Mouse (Mus musculus): ENCODE results near the gene Tcte2. TPM values are rescaled to one million over a fixed set of nuclear protein-coding genes. Genes with fewer than 3 reads are reported as not detected.

The Tcte2 gene
- polyA plus RNA-seq, 1 experiment from 2014 or later, result 3.4 TPM

DNA sequence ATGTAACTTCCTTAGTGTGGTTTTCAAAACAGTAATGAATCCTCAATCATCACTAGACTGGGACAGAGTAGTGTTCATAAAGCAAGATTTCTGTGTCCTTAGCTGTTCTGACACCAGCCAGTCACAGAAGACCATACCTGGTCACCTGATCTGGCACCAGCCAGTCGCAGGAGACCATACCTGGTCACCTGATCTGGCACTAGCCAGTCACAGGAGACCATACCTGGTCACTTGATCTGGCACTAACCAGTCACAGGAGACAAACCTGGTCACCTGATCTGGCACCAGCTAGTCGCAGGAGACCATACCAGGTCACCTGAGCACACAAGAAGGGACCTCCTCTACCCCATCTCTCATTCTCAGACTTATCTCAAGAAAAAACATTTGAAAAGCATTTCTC, 66.4 kb downstream of the Tcte2 start:
- Histone ChIP-seq H3K9ac (no peak overlapping the region), H3K9me3 (no peaks in the 10 kb centered on the region), H3K36me3 (no peaks in the 10 kb centered on the region), H3K4me1 (peaks cover 10% of the 10 kb centered on the region), H3K27ac (no peak overlapping the region), H3K4me2 (no peak overlapping the region), H3K27me3 (no peaks in the 10 kb centered on the region), H3K4me3 (no peak overlapping the region)
- WGBS, result 87% methylated on average over 2 of the region's 2 CpGs
- ATAC-seq (ENCODE audit: insufficient number of reproducible peaks, low FRiP score, low TSS enrichment, low read depth), result no peak

DNA sequence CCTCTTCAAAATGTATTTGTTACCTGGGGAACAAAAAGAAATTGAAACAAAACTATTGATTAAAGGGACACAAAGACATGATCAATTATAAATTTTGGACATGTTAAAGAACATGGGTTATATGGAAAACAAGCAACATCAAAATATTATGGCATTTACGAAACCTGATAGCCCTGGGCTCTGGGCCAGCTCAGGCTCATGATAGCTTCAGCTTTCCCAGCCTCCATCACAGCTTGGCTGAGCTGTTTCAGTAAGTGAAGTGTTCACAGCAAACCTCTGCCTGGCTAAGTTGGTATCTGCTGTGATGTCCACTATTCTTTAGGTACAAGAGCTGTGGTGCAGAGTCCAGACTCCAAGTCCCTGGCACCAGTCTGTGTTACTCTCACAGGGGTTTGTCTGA, 67.4 kb downstream of the Tcte2 start:
- Histone ChIP-seq H3K36me3 (no peaks in the 10 kb centered on the region), H3K4me3 (no peak overlapping the region), H3K4me2 (no peak overlapping the region), H3K4me1 (peaks cover 2% of the 10 kb centered on the region; the same call in 1 of the 2 replicates), H3K27ac (no peak overlapping the region), H3K27me3 (no peaks in the 10 kb centered on the region), H3K9me3 (no peaks in the 10 kb centered on the region), H3K9ac (no peak overlapping the region)
- 76% methylated on average over 1 of the region's 1 CpGs for WGBS
- ATAC-seq (ENCODE audit: insufficient number of reproducible peaks, low FRiP score, low TSS enrichment, low read depth), result no peak

GRCm38 (mm10) chr17:13687656-13688055, 74.0 kb downstream of the Tcte2 start:
- Histone ChIP-seq H3K4me1 (peaks cover 15% of the 10 kb centered on the region), H3K9ac (no peak overlapping the region), H3K27me3 (no peaks in the 10 kb centered on the region), H3K36me3 (no peaks in the 10 kb centered on the region), H3K4me2 (no peak overlapping the region), H3K4me3 (no peak overlapping the region), H3K9me3 (no peaks in the 10 kb centered on the region), H3K27ac (no peak overlapping the region)
- no peak for ATAC-seq (ENCODE audit: insufficient number of reproducible peaks, low FRiP score, low TSS enrichment, low read depth)
- 70% methylated on average over 1 of the region's 1 CpGs for WGBS

- Histone ChIP-seq H3K4me3 (no peak overlapping the region), H3K9me3 (no peaks in the 10 kb centered on the region), H3K27ac (no peak overlapping the region), H3K4me2 (no peak overlapping the region), H3K9ac (no peak overlapping the region), H3K4me1 (peaks cover 20% of the 10 kb centered on the region), H3K27me3 (no peaks in the 10 kb centered on the region), H3K36me3 (no peaks in the 10 kb centered on the region)
- no peak for ATAC-seq (ENCODE audit: insufficient number of reproducible peaks, low FRiP score, low TSS enrichment, low read depth)
- WGBS, result 85% methylated on average over 4 of the region's 4 CpGs
These were observed 74.5 kb downstream of the Tcte2 start for GRCm38 (mm10) chr17:13687086-13687485.

- Histone ChIP-seq H3K27me3 (no peaks in the 10 kb centered on the region), H3K27ac (no peak overlapping the region), H3K4me1 (peaks cover 20% of the 10 kb centered on the region), H3K4me3 (no peak overlapping the region), H3K4me2 (no peak overlapping the region), H3K9me3 (no peaks in the 10 kb centered on the region), H3K9ac (no peak overlapping the region), H3K36me3 (no peaks in the 10 kb centered on the region)
- no peak for ATAC-seq (ENCODE audit: insufficient number of reproducible peaks, low FRiP score, low TSS enrichment, low read depth)
- WGBS, result 70% methylated on average over 3 of the region's 3 CpGs
These were observed 76.0 kb downstream of the Tcte2 start for GRCm38 (mm10) chr17:13685621-13686020.

GRCm38 (mm10) chr17:13684256-13684655, 77.4 kb downstream of the Tcte2 start:
- no peak for ATAC-seq (ENCODE audit: insufficient number of reproducible peaks, low FRiP score, low TSS enrichment, low read depth)
- H3K9ac ChIP-seq, result no peak overlapping the region
- H3K4me3 ChIP-seq, result no peak overlapping the region
- no peaks in the 10 kb centered on the region for H3K27me3 ChIP-seq
- peaks cover 20% of the 10 kb centered on the region for H3K4me1 ChIP-seq
- WGBS, result 72% methylated on average over 7 of the region's 7 CpGs
- H3K9me3 ChIP-seq, result no peaks in the 10 kb centered on the region
- H3K4me2 ChIP-seq, result no peak overlapping the region
- peak overlapping the region; percentile 55; the same call in 1 of the 2 replicates for H3K27ac ChIP-seq
- H3K36me3 ChIP-seq, result no peaks in the 10 kb centered on the region

- H3K27ac ChIP-seq, result peak overlapping the region; percentile 81
- peaks cover 20% of the 10 kb centered on the region for H3K4me1 ChIP-seq
- WGBS, result 24% methylated on average over 15 of the region's 15 CpGs
- no peaks in the 10 kb centered on the region for H3K27me3 ChIP-seq
- H3K4me3 ChIP-seq, result peak overlapping the region; percentile 13
- ATAC-seq (ENCODE audit: insufficient number of reproducible peaks, low FRiP score, low TSS enrichment, low read depth), result peak; percentile 73
- no peaks in the 10 kb centered on the region for H3K9me3 ChIP-seq
- peak overlapping the region; percentile 24; the same call in 1 of the 2 replicates for H3K4me2 ChIP-seq
- no peak overlapping the region for H3K9ac ChIP-seq
- no peaks in the 10 kb centered on the region for H3K36me3 ChIP-seq
These were observed 78.0 kb downstream of the Tcte2 start for GRCm38 (mm10) chr17:13683411-13684174.

DNA sequence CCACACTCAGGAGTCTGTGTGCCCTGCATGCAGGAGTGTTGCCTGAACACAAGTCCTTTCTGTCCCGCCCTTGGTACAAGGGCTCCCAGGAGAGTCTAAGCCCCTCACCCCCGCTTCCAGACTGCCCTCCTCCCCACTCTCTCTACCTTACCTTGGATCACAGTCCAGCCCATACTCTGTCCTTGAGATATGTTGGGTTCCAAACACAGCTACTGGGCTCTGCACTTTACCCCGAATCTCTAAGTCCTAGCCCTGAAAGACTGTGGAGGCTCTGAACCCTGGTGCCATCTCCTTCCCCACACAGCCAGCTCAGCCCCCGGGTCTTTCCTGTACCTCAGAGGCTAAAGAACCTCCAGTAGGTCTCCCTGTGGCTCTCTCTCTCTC, 78.6 kb downstream of the Tcte2 start:
- Histone ChIP-seq H3K9ac (no peak overlapping the region), H3K27ac (peak overlapping the region; percentile 81), H3K36me3 (no peaks in the 10 kb centered on the region), H3K9me3 (no peaks in the 10 kb centered on the region), H3K4me1 (peaks cover 20% of the 10 kb centered on the region), H3K4me3 (peak overlapping the region; percentile 13), H3K27me3 (no peaks in the 10 kb centered on the region), H3K4me2 (0 out of 2 replicates have a peak overlapping the region, but pooled peaks have one; percentile 15)
- no peak for ATAC-seq (ENCODE audit: insufficient number of reproducible peaks, low FRiP score, low TSS enrichment, low read depth)
- WGBS, result 41% methylated on average over 4 of the region's 4 CpGs

DNA sequence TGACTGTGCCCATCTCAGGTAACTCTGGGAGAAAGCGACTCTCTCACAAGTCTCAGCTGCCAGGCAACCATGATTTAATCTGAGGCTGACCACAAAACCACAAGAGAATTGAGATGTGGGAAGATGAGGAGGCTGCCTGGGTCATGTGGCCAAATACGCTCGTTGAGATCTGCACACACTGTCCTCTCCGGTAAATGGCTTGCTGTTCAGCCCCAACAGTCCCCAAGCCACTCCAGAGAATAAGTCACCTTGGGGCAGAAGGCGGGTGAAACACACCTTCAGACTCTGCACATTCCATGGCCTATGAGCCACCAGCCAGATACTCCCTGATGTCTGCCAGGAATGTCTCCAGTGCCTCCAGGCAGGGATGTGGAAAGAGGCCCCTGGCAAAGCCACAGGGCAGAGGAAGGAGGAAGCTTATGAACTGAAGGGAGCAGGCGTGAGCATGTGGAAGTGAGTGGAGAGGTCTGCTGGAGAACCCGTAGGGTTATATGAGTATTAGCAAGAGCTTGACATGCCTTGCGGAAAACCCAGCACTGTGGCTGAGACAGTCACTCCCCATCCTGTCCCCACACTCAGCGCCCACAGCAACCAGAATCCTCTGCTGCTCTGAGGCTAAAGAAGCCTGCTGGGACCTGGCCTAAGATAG, 79.1 kb downstream of the Tcte2 start:
- ATAC-seq (ENCODE audit: insufficient number of reproducible peaks, low FRiP score, low TSS enrichment, low read depth), result 0 out of 2 replicates have a peak, but pooled peaks have one; percentile 12
- peaks cover 18% of the 10 kb centered on the region for H3K4me1 ChIP-seq
- H3K4me2 ChIP-seq, result peak overlapping the region; percentile 15; the same call in 1 of the 2 replicates
- H3K27ac ChIP-seq, result peak overlapping the region; percentile 81
- no peak overlapping the region for H3K9ac ChIP-seq
- whole genome bisulfite sequencing, result 59% methylated on average over 9 of the region's 9 CpGs
- no peaks in the 10 kb centered on the region for H3K36me3 ChIP-seq
- no peaks in the 10 kb centered on the region for H3K9me3 ChIP-seq
- peak overlapping the region; percentile 13 for H3K4me3 ChIP-seq
- H3K27me3 ChIP-seq, result no peaks in the 10 kb centered on the region

DNA sequence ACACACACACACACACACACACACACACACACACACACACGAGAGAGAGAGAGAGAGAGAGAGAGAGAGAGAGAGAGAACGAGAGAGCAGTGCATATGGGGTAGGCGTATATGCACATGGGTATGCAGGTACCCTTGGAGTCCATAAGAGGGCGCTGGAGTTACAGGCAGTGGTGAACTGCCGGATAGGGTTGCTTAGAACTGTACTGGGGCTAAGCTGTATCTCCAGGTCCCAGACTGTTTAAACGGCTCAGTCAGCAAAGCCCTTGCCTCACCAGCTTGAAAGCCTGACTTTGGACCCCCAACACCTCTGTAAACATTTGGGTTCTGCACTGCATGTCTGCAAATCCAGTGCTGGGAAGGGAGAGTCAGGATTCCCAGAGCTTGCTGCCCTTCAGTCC, 79.9 kb downstream of the Tcte2 start:
- no peak overlapping the region for H3K4me3 ChIP-seq
- peaks cover 15% of the 10 kb centered on the region for H3K4me1 ChIP-seq
- no peaks in the 10 kb centered on the region for H3K36me3 ChIP-seq
- H3K27ac ChIP-seq, result no peak overlapping the region
- WGBS, result 89% methylated on average over 5 of the region's 6 CpGs
- no peak overlapping the region for H3K9ac ChIP-seq
- H3K9me3 ChIP-seq, result no peaks in the 10 kb centered on the region
- no peaks in the 10 kb centered on the region for H3K27me3 ChIP-seq
- no peak for ATAC-seq (ENCODE audit: insufficient number of reproducible peaks, low FRiP score, low TSS enrichment, low read depth)
- H3K4me2 ChIP-seq, result no peak overlapping the region

GRCm38 (mm10) chr17:13681126-13681525, 80.5 kb downstream of the Tcte2 start:
- no peak overlapping the region for H3K4me2 ChIP-seq
- H3K9me3 ChIP-seq, result no peaks in the 10 kb centered on the region
- H3K27me3 ChIP-seq, result no peaks in the 10 kb centered on the region
- ATAC-seq (ENCODE audit: insufficient number of reproducible peaks, low FRiP score, low TSS enrichment, low read depth), result no peak
- no peak overlapping the region for H3K4me3 ChIP-seq
- WGBS, result 82% methylated on average over 6 of the region's 6 CpGs
- no peaks in the 10 kb centered on the region for H3K36me3 ChIP-seq
- H3K9ac ChIP-seq, result no peak overlapping the region
- peaks cover 15% of the 10 kb centered on the region for H3K4me1 ChIP-seq
- H3K27ac ChIP-seq, result no peak overlapping the region

GRCm38 (mm10) chr17:13680318-13680717, 81.3 kb downstream of the Tcte2 start:
- Histone ChIP-seq H3K27ac (no peak overlapping the region), H3K4me2 (no peak overlapping the region), H3K4me3 (no peak overlapping the region), H3K4me1 (peaks cover 15% of the 10 kb centered on the region), H3K9ac (no peak overlapping the region), H3K27me3 (no peaks in the 10 kb centered on the region), H3K9me3 (no peaks in the 10 kb centered on the region), H3K36me3 (no peaks in the 10 kb centered on the region)
- WGBS, result 73% methylated on average over 4 of the region's 4 CpGs
- ATAC-seq (ENCODE audit: insufficient number of reproducible peaks, low FRiP score, low TSS enrichment, low read depth), result no peak
